ENCODE assay signal across 28 mouse cellular contexts in genomic region chr17:46801761-46802160, GRCm38 (mm10). TPM values are rescaled to one million over a fixed set of nuclear protein-coding genes. Genes with fewer than 3 reads are reported as not detected.
DNase-seq lines count a peak whose midpoint lies in the region; ATAC-seq and TF ChIP-seq lines count a peak whose summit lies in the region.
"Had no signal": no experiment of that assay in that cellular context is flagged by ENCODE, and none has a peak within 500 bp of the region (broad histone marks: within the 10 kb centered on the region; RNA-seq: fewer than 3 reads in every experiment).

No protein-coding gene starts in this region.

- 74% methylated on average over 6 of the region's 6 CpGs for WGBS in liver, embryonic 12.5 days (ENCODE audit: insufficient replicate concordance)
- WGBS in macrophage (ENCODE audit: missing documents) = 88% methylated on average over 6 of the region's 6 CpGs

- H3K4me1 ChIP-seq in liver, embryonic 12.5 days = peaks cover 12% of the 10 kb centered on the region
- peaks cover 10 to 13% of the 10 kb centered on the region in 2 experiments; a peak in 2 of 4 replicates for H3K4me1 ChIP-seq in ES-E14 (ENCODE audit: control insufficient read depth in 2 of 2, insufficient read depth in 2 of 2, low read length in 2 of 2, poor library complexity in 1 of 2)
- H3K4me1 ChIP-seq: embryonic facial prominence, embryonic 15.5 days; forebrain, embryonic 12.5 days had no signal

- H3K79me2 ChIP-seq in macrophage (ENCODE audit: inconsistent target) = no peaks in the 10 kb centered on the region

- no peaks in the 10 kb centered on the region for H3K9me3 ChIP-seq in liver, embryonic 12.5 days (replicated peaks)
- no peaks in the 10 kb centered on the region for H3K9me3 ChIP-seq in ES-E14 (ENCODE audit: control insufficient read depth, insufficient read depth, low read depth, low read length)
- H3K9me3 ChIP-seq: embryonic facial prominence, embryonic 13.5 days; embryonic facial prominence, embryonic 15.5 days; forebrain, embryonic 10.5 days; forebrain, embryonic 12.5 days had no signal

- no peak for DNase-seq in liver
- DNase-seq in ES-E14 (ENCODE audit: low read depth, low spot score) = no peak
- DNase-seq in ZHBTc4 (ENCODE audit: low read depth, low spot score) = peak; percentile 70
- DNase-seq in layer of hippocampus, postnatal 10 days (ENCODE audit: low spot score in 2 of 2) = no peak
- no peak for DNase-seq in layer of hippocampus, adult 11-12 months (ENCODE audit: low spot score)
- no peak for DNase-seq in cerebellum, adult 11 months
- DNase-seq: adrenal gland, adult 2 months; adrenal gland, postnatal 10 days; adrenal gland, postnatal 25 days; B cell, adult 2 months; cerebellum, adult 18-20 months; cerebellum, adult 8-10 months; cerebellum, adult 9-11 months; cerebellum, postnatal 14 days; cerebellum, postnatal 36 days; embryo, embryonic 11 days had no signal

- in situ Hi-C loops in ES-E14 (cut with MboI; ENCODE audit: low sequenced_read_pairs in 2 of 2, unreplicated experiment in 2 of 2) = no loop called here

- 0 out of 2 replicates have a peak overlapping the region, but pooled peaks have one; percentile 18 for H3K9ac ChIP-seq in liver, embryonic 12.5 days
- peak overlapping the region; percentile 67 for H3K9ac ChIP-seq in ES-E14 (ENCODE audit: insufficient read depth, low read depth, low read length, poor library complexity, severe bottlenecking)
- H3K9ac ChIP-seq: embryonic facial prominence, embryonic 13.5 days; embryonic facial prominence, embryonic 15.5 days; forebrain, embryonic 12.5 days had no signal

- 0 out of 2 replicates have a peak overlapping the region, but pooled peaks have one; percentile 5 for H3K27ac ChIP-seq in liver, embryonic 12.5 days
- H3K27ac ChIP-seq in ES-E14 (ENCODE audit: insufficient read depth, low read depth, low read length, poor library complexity, severe bottlenecking) = peak overlapping the region; percentile 81
- H3K27ac ChIP-seq in macrophage = peak overlapping the region; percentile 10; the same call in 1 of the 2 replicates
- H3K27ac ChIP-seq: embryonic facial prominence, embryonic 13.5 days; embryonic facial prominence, embryonic 15.5 days; forebrain, embryonic 10.5 days; forebrain, embryonic 12.5 days had no signal

- no peaks in the 10 kb centered on the region for H3K27me3 ChIP-seq in liver, embryonic 12.5 days (replicated peaks)
- H3K27me3 ChIP-seq: CH12.LX; embryonic facial prominence, embryonic 13.5 days; embryonic facial prominence, embryonic 15.5 days; forebrain, embryonic 12.5 days had no signal

- peaks cover 78% of the 10 kb centered on the region for H3K36me3 ChIP-seq in liver, embryonic 12.5 days
- peaks cover 40% of the 10 kb centered on the region for H3K36me3 ChIP-seq in ES-E14 (ENCODE audit: control insufficient read depth, insufficient read depth, low read length, poor library complexity, severe bottlenecking)
- peaks cover 39% of the 10 kb centered on the region for H3K36me3 ChIP-seq in macrophage (ENCODE audit: inconsistent target)

- H3K4me2 ChIP-seq in liver, embryonic 12.5 days = no peak overlapping the region
- H3K4me2 ChIP-seq: embryonic facial prominence, embryonic 13.5 days; embryonic facial prominence, embryonic 15.5 days; forebrain, embryonic 12.5 days had no signal

- no peak overlapping the region for H3K4me3 ChIP-seq in liver, embryonic 12.5 days
- peak overlapping the region; percentile 45 to 65; a peak in 3 of 4 replicates for H3K4me3 ChIP-seq in ES-E14 (ENCODE audit: insufficient read depth in 1 of 2, low read depth in 1 of 2, low read length in 2 of 2, poor library complexity in 1 of 2, severe bottlenecking in 1 of 2)
- no peak overlapping the region for H3K4me3 ChIP-seq in macrophage (ENCODE audit: inconsistent target)
- H3K4me3 ChIP-seq: embryonic facial prominence, embryonic 13.5 days; embryonic facial prominence, embryonic 15.5 days; erythroblast, embryonic 14.5 days; forebrain, embryonic 10.5 days; forebrain, embryonic 12.5 days had no signal

- no peak for ATAC-seq in liver, embryonic 12.5 days
- ATAC-seq: CD4-positive, CD25-positive, alpha-beta regulatory T cell, adult 4 months; forebrain, embryonic 14.5 days; forebrain, embryonic 16.5 days had no signal

TF ChIP-seq in ES-E14, 5 proteins besides CTCF, POLR2A, EP300 and RAD21:
- no peak for TF ChIP-seq ZNF384 (IDR thresholded peaks at IDR 0.05; ENCODE audit: low read depth, low read length)
- no peak for TF ChIP-seq MAFK (IDR thresholded peaks at IDR 0.05; ENCODE audit: insufficient read depth, low read depth, low read length)
- TF ChIP-seq ZC3H11A (IDR thresholded peaks at IDR 0.05; ENCODE audit: borderline replicate concordance, low read depth, low read length) = no peak
- no peak for TF ChIP-seq HCFC1 (IDR thresholded peaks at IDR 0.05; ENCODE audit: borderline replicate concordance, insufficient read depth, low read length)
- TF ChIP-seq CHD2 (IDR thresholded peaks at IDR 0.05; ENCODE audit: low read depth, low read length) = no peak

RNA-seq across cellular contexts. Expression of gene Rpl7l1, which starts 19.3 kb away (rescaled TPM):
- polyA plus RNA-seq in liver, embryonic 12.5 days (2016; fragmentation: Nextera tagmentation; extraction: Ambion mirVana) = 140 and 144 TPM in 2 replicates
- 132 and 179 TPM in 2 replicates for total RNA-seq in ES-E14 (2012; rRNA removed)
- 10 to 100 TPM; 16.7 to 71.0 (median 37.8) TPM for total RNA-seq in macrophage (2018; cell fraction: chromatin; rRNA removed)
- total RNA-seq in macrophage (2018; cell fraction: cytosol; rRNA removed) = 10 to 100 TPM; 50.7 to 93.7 (median 70.4) TPM
- total RNA-seq in macrophage (2018; cell fraction: nucleus; rRNA removed) = 10 to 100 TPM; 17.2 to 62.0 (median 29.1) TPM
- polyA plus RNA-seq in macrophage (2018) = 64.6 to 81.8 TPM (median 70.4 TPM) in 3 replicates
- 10 to 100 TPM; 54.3 to 57.4 TPM for total RNA-seq in layer of hippocampus, postnatal 10 days (2021)

RNA-seq across cellular contexts. Expression of gene 2310039H08Rik, which starts 29.3 kb away (rescaled TPM):
- 55.2 and 56.5 TPM in 2 replicates for polyA plus RNA-seq in liver, embryonic 12.5 days (2016; fragmentation: Nextera tagmentation; extraction: Ambion mirVana)
- 19.5 and 21.4 TPM in 2 replicates for total RNA-seq in ES-E14 (2012; rRNA removed)
- 1 to 10 TPM in 17 of 26 experiments, not detected in 9; 1.2 to 7.5 (median 2.4) TPM for total RNA-seq in macrophage (2018; cell fraction: chromatin; rRNA removed)
- 10 to 100 TPM in 7 of 26 experiments, 1 to 10 TPM in 19; 5.7 to 10.9 (median 8.3) TPM for total RNA-seq in macrophage (2018; cell fraction: cytosol; rRNA removed)
- total RNA-seq in macrophage (2018; cell fraction: nucleus; rRNA removed) = 10 to 100 TPM in 2 of 26 experiments, 1 to 10 TPM in 23, not detected in 1; 1.0 to 10.7 (median 3.2) TPM
- 7.4 to 12.7 TPM (median 10.2 TPM) in 3 replicates for polyA plus RNA-seq in macrophage (2018)
- 10 to 100 TPM; 15.0 to 17.1 TPM for total RNA-seq in layer of hippocampus, postnatal 10 days (2021)

RNA-seq across cellular contexts. Expression of gene Ptcra, which starts 38.2 kb away (rescaled TPM):
- polyA plus RNA-seq in liver, embryonic 12.5 days (2016; fragmentation: Nextera tagmentation; extraction: Ambion mirVana) = 0.60 and 0.62 TPM in 2 replicates
- total RNA-seq in ES-E14 (2012; rRNA removed) = 1.8 and 2.2 TPM in 2 replicates
- total RNA-seq in macrophage (2018; cell fraction: chromatin; rRNA removed) = not detected
- not detected for total RNA-seq in macrophage (2018; cell fraction: cytosol; rRNA removed)
- total RNA-seq in macrophage (2018; cell fraction: nucleus; rRNA removed) = under 1 TPM in 2 of 26 experiments, not detected in 24; 0.48 to 0.56 TPM
- polyA plus RNA-seq in macrophage (2018) = not detected in 3 replicates
- total RNA-seq in layer of hippocampus, postnatal 10 days (2021) = not detected
- total RNA-seq: adrenal gland, adult 2 months; adrenal gland, postnatal 10 days; adrenal gland, postnatal 25 days; common myeloid progenitor, adult 5-6 weeks had no signal
- polyA plus RNA-seq: adrenal gland, adult 2 months; erythroblast, embryonic 14.5 days; forebrain, embryonic 16.5 days had no signal

RNA-seq across cellular contexts. Expression of gene Cnpy3, which starts 49.7 kb away (rescaled TPM):
- 39.6 and 39.7 TPM in 2 replicates for polyA plus RNA-seq in liver, embryonic 12.5 days (2016; fragmentation: Nextera tagmentation; extraction: Ambion mirVana)
- total RNA-seq in ES-E14 (2012; rRNA removed) = 69.7 and 122 TPM in 2 replicates
- total RNA-seq in macrophage (2018; cell fraction: chromatin; rRNA removed) = 100 to 1,000 TPM in 12 of 26 experiments, 10 to 100 TPM in 14; 15.2 to 163 (median 91.1) TPM
- 100 to 1,000 TPM in 15 of 26 experiments, 10 to 100 TPM in 11; 67.0 to 134 (median 104) TPM for total RNA-seq in macrophage (2018; cell fraction: cytosol; rRNA removed)
- 100 to 1,000 TPM in 20 of 26 experiments, 10 to 100 TPM in 6; 27.3 to 196 (median 150) TPM for total RNA-seq in macrophage (2018; cell fraction: nucleus; rRNA removed)
- 79.0 to 118 TPM (median 88.6 TPM) in 3 replicates for polyA plus RNA-seq in macrophage (2018)
- 10 to 100 TPM; 48.2 to 56.3 TPM for total RNA-seq in layer of hippocampus, postnatal 10 days (2021)

RNA-seq across cellular contexts. Expression of gene Bicral, which starts 56.5 kb away (rescaled TPM):
- 4.8 and 5.2 TPM in 2 replicates for polyA plus RNA-seq in liver, embryonic 12.5 days (2016; fragmentation: Nextera tagmentation; extraction: Ambion mirVana)
- 20.2 and 27.1 TPM in 2 replicates for total RNA-seq in ES-E14 (2012; rRNA removed)
- total RNA-seq in macrophage (2018; cell fraction: chromatin; rRNA removed) = 10 to 100 TPM in 25 of 26 experiments, 1 to 10 TPM in 1; 9.1 to 43.6 (median 25.7) TPM
- total RNA-seq in macrophage (2018; cell fraction: cytosol; rRNA removed) = 10 to 100 TPM in 23 of 26 experiments, 1 to 10 TPM in 3; 5.6 to 21.0 (median 16.7) TPM
- 10 to 100 TPM in 21 of 26 experiments, 1 to 10 TPM in 5; 6.5 to 29.0 (median 19.3) TPM for total RNA-seq in macrophage (2018; cell fraction: nucleus; rRNA removed)
- 9.3 to 10.1 TPM (median 9.6 TPM) in 3 replicates for polyA plus RNA-seq in macrophage (2018)
- 10 to 100 TPM; 29.7 to 32.8 TPM for total RNA-seq in layer of hippocampus, postnatal 10 days (2021)

Comparison
In these comparisons a context has a peak if more than half of its experiments do, and no peak if none do; other contexts are left out.
1. H3K27ac ChIP-seq: peak in every context shown above with its lines; median percentile 81 in ES-E14; 10 in macrophage; 5 in liver, embryonic 12.5 days.
2. H3K4me3 ChIP-seq: peak in ES-E14 (2 of 2); none in liver, embryonic 12.5 days (single experiment) and macrophage (single experiment).